Mouse (Mus musculus): ENCODE results near the gene Pglyrp2.

The Pglyrp2 gene

DNA sequence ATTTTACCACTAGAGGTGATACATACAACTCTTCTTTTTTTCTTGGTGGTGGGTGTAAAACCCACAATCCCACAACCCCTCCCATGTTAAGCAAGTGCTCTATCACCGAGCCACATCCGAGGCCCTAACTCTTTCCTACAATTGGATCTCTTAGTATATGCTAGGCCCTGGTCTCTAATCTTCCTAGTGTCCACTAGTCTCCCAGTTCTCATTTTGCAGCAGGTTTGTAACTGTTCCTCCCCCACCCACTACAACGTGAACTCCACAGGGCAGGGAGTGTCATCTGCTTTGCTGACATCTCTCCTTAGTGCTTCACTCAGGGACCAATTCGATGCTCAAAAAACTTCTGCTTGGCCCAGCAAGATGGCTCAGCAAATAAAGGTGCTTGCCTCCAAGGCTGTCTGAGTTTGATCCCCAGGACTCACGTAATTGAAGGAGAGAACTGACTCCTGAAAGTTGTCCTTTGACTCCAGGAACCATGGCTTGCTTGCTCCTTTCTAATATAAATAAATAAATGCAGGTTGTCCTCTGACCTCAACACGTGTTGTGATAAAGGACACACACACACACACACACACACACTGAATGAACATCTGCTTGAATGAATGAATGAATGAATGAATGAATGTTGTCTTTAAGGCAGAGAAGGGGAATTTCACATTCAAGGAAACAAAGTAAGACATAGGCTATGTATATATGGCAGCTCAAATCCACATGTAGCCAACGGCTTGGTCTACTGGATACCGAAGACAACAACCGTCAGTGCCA, 21.8 kb downstream of the Pglyrp2 start:
- DNase-seq (ENCODE audit: low read depth, low spot score), result no peak

- DNase-seq (ENCODE audit: low read depth, low spot score), result no peak
These were observed 27.7 kb downstream of the Pglyrp2 start for GRCm38 (mm10) chr17:32396266-32396665.

- no peak for DNase-seq (ENCODE audit: low read depth, low spot score)
These were observed 30.0 kb downstream of the Pglyrp2 start for GRCm38 (mm10) chr17:32393944-32394343.

GRCm38 (mm10) chr17:32389101-32389659, 34.8 kb downstream of the Pglyrp2 start, which contains the start of gene Wiz:
Gene Wiz (minus strand): TSS chr17:32389439.
- peak; percentile 76 for DNase-seq (ENCODE audit: low read depth, low spot score)

- DNase-seq (ENCODE audit: low read depth, low spot score), result no peak
These were observed 35.4 kb downstream of the Pglyrp2 start for GRCm38 (mm10) chr17:32388370-32389100.

- DNase-seq (ENCODE audit: low read depth, low spot score), result no peak
These were observed 36.0 kb downstream of the Pglyrp2 start for GRCm38 (mm10) chr17:32387986-32388369.

DNA sequence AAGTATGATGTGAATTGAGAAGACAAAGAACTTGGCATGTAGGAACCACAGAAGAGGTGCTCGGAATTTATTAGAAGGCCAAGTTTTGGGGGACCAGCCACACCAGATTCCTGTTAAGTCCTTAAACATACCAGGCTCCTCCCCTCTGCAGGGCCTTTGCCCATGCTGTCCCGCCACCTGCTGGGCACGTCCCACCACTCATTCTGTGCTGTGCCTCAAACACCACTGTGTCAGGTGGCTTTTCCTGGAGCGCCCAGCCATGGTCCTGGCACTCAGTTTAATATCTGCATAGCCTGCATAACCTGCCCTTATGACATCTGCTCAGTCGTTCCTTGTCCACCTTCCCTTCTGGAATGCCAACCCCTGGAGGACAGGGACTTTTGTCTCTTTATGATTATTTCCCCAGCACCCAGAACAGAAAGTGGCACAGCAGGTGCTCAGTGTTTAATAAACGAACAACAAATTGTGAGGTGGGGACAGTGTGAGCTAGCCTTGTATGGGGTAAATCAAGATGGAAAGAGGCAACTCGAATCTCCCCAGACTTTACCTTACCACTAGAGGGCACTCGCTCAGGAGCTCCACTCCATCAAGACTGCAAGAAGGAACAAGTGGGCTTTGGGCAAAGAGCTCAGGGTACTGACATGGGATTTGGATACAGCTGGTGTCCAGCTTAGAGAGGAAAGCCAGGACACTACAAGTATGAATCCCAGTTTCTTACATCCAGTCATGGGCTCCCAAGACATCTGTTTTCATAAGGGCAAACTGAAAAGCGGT, 37.1 kb downstream of the Pglyrp2 start:
- no peak for DNase-seq (ENCODE audit: low read depth, low spot score)

- DNase-seq (ENCODE audit: low read depth, low spot score), result no peak
These were observed 40.3 kb downstream of the Pglyrp2 start for GRCm38 (mm10) chr17:32383661-32384060.

DNA sequence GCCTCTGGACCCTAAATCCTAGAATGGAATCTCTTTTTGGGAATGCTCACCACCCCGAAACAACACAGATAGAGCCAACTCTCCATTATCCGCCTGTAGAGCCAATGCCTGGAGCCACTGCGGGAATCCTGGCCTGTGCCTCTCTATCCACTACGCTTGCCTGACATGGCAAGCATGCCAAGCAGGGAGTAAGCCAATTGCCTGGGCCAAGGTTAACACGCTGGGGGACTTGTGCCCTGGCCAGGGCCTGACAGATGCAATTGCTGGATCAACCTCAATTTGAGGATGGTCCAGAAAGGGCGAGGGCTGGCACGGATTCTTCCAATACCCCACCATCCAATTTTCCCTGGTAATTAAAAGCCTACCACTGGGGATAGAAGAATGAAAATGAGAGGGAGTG, 41.4 kb downstream of the Pglyrp2 start:
- DNase-seq (ENCODE audit: low read depth, low spot score), result peak; percentile 30

GRCm38 (mm10) chr17:32378786-32379185, 45.2 kb downstream of the Pglyrp2 start:
- no peak for DNase-seq (ENCODE audit: low read depth, low spot score)

DNA sequence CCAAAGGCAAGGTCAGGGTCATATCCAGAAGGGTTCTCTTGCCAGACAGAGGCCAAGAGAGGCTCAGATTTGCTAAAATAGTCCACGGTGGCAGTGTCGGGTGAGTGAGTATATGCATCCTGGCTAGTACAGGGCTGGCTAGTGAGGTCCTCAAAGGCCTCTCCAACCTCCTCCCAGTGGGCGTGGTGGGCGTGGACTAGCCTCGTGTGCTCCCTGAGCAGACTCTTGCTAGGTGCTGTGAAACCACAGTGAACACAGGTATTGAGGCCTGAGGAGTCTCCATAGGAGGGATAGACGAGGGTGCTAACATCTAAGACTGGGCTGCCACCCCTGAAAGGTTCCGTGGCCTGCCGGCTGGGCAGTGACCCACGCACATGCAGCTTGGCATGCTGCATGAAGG, 46.8 kb downstream of the Pglyrp2 start:
- DNase-seq (ENCODE audit: low read depth, low spot score), result no peak

DNA sequence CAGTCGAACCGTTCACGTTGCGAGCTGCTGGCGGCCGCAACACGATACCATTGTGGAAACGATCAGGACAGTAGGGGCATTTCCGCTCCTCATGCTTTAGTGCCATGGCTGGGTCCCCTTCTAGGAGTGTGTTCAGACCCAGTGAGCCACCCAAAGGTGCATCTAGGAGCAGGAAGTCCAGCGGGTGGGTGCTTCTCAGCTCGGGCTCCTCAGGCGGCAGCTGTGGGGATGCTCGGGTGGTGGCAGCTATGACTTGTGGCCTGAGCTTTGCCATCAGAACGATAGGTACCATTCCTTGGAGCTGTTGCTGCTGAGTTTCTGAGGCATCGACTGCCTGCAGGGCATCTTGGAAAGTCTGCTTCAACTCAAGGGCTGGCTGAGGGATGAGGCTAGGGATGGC, 47.5 kb downstream of the Pglyrp2 start:
- no peak for DNase-seq (ENCODE audit: low read depth, low spot score)

DNA sequence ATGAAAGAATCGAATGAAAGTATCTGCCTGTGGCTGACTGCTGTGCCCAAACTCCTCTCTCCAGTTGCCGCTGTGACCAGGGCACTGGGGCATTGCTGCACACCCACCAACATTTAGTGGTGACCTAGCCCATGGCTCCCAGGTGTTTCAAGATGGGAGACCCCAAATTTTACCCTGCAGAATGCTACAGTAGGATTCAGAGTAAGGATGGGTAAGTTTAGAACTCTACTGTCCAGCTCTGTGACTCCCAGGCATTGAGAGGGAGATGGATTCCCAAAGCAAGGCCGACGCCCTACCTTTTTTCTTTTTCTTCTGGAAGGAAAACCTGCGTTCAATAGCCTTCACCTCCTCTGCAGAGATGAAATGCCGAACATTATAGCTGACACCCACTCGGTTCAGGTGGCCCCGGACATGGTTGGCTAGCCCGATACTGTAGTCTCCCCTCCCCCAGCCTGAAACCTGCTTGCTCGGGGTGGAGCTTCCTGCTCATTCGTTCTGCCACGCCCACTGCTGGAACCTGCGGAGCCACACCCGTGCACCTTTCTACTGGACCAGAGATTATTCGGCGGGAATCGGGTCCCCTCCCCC, 54.9 kb downstream of the Pglyrp2 start:
- no peak for DNase-seq (ENCODE audit: low read depth, low spot score)

GRCm38 (mm10) chr17:32367706-32368105, 56.3 kb downstream of the Pglyrp2 start:
- DNase-seq (ENCODE audit: low read depth, low spot score), result no peak

DNA sequence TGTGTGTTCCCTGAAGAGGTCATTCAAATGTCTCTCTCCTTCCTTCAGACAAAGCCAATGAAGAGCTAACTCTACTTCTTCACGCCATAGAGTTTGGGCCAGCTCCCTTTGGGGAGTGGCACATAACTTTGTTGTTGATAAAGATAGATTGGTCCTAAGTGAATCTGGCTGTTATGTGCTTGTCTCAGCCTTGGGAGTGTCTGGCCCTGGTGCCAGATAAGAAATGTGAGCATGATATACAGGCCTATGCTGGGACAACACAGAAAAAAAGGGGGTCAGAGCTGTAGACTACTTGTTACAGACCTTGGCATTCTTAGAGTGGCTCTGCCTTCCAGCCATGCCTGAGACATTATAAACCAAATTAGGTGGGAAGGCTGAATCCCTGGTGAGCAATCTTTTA, 58.7 kb downstream of the Pglyrp2 start:
- DNase-seq (ENCODE audit: low read depth, low spot score), result no peak

- no peak for DNase-seq (ENCODE audit: low read depth, low spot score)
These were observed 59.1 kb downstream of the Pglyrp2 start for GRCm38 (mm10) chr17:32364850-32365249.

DNA sequence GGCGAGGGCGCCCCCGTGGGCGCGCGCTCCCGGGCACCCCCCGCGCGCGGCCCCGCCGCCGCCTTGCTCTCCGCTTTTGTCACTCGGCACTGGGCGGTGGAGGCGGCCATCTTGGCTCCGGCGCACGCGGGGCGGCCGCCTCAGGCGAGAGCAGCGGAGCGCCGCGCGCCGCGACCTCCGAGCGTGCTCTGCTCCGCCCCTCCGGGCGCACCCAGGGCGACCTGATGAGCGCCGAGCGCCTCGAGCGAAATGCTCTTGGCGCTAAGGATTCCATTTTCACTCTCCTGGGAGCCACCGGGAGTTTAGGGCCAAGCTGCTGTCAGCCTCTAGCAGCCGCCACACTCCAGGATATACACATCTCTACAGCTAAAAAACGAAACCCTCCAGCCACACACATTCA, 59.6 kb downstream of the Pglyrp2 start:
- DNase-seq (ENCODE audit: low read depth, low spot score), result peak; percentile 81

DNA sequence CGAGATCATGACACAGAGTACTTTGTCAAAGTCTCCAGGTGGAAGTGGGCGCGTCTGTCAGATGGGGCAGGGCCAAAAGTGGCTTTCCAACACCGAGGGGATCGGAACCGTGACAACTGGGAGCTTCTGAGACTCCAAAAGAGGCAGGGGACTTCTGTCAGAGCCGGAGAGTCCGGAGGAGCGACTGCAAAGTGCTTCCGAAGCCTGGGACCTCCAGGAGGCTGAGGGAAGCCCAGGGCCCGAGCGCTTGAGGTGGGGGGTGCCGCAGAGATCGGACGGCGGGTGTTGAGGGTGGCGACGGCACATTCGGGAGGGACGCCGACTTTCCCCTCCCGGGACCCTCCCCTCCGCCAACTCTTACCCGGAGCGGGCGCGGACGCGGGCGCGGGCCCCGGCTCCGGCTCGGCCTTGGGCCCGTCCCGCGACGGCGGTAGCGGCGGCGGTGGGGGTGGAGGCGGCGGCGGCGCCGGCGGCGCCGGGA, 60.1 kb downstream of the Pglyrp2 start:
- no peak for DNase-seq (ENCODE audit: low read depth, low spot score)

- DNase-seq (ENCODE audit: low read depth, low spot score), result no peak
These were observed 61.3 kb downstream of the Pglyrp2 start for GRCm38 (mm10) chr17:32362686-32363085.

All from brain, embryonic 18.5 days (tissue).